Mouse (Mus musculus): ENCODE data around the gene BC025920.

BC025920 gene

GRCm38 (mm10) chr10:81574081-81575056 is 31.7 kb upstream of the BC025920 start, which contains the start of gene Tle2:
Gene Tle2 (plus strand): TSS chr10:81574561.
- DNase-seq (ENCODE audit: low spot score in 2 of 2) = no peak

- no peak for DNase-seq (ENCODE audit: low spot score in 2 of 2)
These were observed 30.9 kb upstream of the BC025920 start for GRCm38 (mm10) chr10:81575208-81575631.

- DNase-seq (ENCODE audit: low spot score in 2 of 2) = no peak
These were observed 30.4 kb upstream of the BC025920 start for GRCm38 (mm10) chr10:81575695-81576094.

DNA sequence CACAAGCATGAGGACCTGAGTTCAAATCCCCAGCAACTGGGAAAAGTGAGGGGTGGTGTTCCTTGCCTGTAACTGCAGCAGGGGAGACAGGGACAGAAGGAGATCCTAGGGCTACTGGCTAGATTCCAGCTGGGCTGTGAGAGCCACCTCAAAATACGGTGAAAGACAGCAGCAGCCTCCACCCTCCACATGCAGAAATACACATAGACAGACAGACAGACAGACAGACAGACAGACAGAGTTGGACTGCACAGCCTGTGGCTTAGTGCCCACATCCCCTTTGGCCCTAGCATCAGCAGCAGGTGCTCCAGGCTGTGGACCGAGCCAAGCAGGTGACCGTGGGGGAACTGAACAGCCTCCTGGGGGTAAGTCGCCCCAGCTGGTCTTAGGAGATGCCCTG is 26.1 kb upstream of the BC025920 start:
- no peak for DNase-seq (ENCODE audit: low spot score in 2 of 2)

GRCm38 (mm10) chr10:81580441-81581070 is 25.5 kb upstream of the BC025920 start:
- no peak for DNase-seq (ENCODE audit: low spot score in 2 of 2)

- no peak for DNase-seq (ENCODE audit: low spot score in 2 of 2)
These were observed 22.7 kb upstream of the BC025920 start for GRCm38 (mm10) chr10:81583347-81583746.

DNA sequence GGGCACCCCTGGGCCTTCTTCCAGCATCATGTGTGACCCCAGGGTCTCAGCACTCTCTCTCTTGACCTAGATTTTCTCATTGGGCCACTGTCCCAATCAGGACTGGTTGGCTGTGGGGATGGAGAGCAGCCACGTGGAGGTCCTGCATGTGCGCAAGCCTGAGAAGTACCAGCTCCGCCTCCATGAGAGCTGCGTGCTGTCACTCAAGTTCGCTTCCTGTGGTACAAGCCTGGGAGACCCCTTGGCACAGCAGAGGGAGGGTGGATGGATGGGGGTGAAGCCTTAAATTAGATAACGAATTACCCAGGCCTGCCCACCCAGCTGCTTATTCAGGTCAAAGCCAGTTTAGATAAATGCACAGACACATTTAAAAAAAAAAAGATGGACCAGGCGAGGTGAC is 17.3 kb upstream of the BC025920 start:
- no peak for DNase-seq (ENCODE audit: low spot score in 2 of 2)

DNA sequence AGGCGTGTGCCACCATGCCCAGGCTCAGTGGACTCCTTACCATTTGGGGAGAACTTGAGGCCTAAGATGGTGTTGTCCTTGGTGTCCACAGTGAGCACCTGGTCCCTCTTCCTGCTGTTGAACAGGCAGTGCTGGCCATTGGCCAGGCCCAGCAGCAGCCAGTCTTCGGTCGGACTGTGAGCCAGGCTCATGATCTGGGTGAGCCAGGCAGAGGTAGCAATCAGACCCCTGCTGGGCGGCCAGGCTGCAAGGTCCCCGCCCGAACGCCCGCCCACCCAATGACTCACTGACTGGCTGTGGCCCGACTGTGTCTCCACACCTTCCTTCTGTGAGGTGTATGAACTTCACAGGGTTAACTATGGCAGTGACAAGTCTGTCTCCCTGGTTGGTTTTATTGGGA is 14.2 kb upstream of the BC025920 start:
- no peak for DNase-seq (ENCODE audit: low spot score in 2 of 2)

GRCm38 (mm10) chr10:81592631-81593030 is 13.4 kb upstream of the BC025920 start:
- no peak for DNase-seq (ENCODE audit: low spot score in 2 of 2)

DNA sequence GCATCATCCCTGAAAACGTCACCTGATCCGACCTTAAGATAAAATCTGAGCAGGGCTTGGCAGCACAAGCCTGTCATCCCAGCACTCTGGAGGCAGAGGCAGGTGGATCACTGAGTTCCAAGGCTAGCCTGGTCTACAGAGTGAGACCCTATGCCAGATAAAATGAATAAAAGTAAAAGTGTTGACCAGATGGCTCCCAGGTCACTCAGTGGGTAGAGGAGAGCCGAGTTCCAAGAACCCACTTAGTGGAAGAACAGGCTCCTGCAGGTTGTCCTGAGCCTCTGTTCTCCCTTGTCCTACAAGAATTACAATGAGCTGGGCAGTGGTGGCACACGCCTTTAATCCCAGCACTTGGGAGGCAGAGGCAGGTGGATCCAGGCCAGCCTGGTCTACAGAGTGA is 12.8 kb upstream of the BC025920 start:
- no peak for DNase-seq (ENCODE audit: low spot score in 2 of 2)

GRCm38 (mm10) chr10:81593935-81594334 is 12.1 kb upstream of the BC025920 start:
- no peak for DNase-seq (ENCODE audit: low spot score in 2 of 2)

DNA sequence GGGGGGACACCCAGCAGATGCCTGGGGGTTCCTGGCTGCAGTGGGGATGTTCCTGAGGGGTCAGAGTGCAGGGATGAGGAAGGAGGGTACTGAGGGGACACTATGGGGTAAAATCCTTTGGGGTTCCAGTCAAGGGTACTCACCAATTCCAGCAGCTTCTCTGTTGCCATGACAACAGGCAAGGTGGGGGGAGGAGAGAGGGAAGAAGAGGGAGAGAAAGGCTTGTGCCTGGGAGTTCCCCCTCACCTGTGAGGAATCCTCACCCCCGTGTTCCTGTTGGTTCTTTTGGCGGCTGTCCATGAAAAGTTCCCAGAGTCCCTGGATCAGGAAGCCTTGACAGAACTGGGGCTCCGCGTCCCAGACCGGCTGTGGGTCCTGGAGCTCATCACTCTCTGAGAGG is 10.5 kb upstream of the BC025920 start:
- no peak for DNase-seq (ENCODE audit: low spot score in 2 of 2)

DNA sequence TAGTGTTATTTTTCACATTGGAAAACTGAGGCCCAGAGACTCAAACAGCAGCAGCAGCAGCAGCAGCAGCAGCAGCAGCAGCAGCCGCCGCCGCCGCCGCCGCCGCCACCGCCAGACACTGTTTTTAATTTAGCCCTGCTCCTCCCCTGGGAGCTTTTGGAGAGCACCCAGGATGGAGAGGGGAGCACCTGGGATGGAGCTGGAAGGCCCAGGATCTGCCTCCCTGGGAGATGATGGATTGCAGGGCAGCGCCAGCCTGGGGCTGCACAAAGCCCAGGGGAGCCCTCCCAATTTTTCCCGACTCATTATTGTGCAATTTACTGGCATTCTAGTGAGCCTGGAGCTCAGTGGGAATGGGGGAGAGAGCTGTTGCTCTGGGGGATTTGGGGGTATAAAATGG is 9.5 kb upstream of the BC025920 start:
- no peak for DNase-seq (ENCODE audit: low spot score in 2 of 2)

- peak in 1 of 2 experiments; percentile 58 for DNase-seq (ENCODE audit: low spot score in 2 of 2)
These were observed 8.7 kb upstream of the BC025920 start for GRCm38 (mm10) chr10:81597137-81597950.

- DNase-seq (ENCODE audit: low spot score in 2 of 2) = no peak
These were observed 7.7 kb upstream of the BC025920 start for GRCm38 (mm10) chr10:81598342-81598741.

- DNase-seq (ENCODE audit: low spot score in 2 of 2) = no peak
These were observed 7.2 kb upstream of the BC025920 start for GRCm38 (mm10) chr10:81598871-81599270.

- no peak for DNase-seq (ENCODE audit: low spot score in 2 of 2)
These were observed 6.4 kb upstream of the BC025920 start for GRCm38 (mm10) chr10:81599630-81600029.

- no peak for DNase-seq (ENCODE audit: low spot score in 2 of 2)
These were observed 6.0 kb upstream of the BC025920 start for GRCm38 (mm10) chr10:81600096-81600495.

GRCm38 (mm10) chr10:81600738-81601203 is 5.3 kb upstream of the BC025920 start, which contains the start of gene Tle6:
Gene Tle6 (minus strand): TSS chr10:81601073.
- peak; percentile 92 to 97 for DNase-seq (ENCODE audit: low spot score in 2 of 2)

DNA sequence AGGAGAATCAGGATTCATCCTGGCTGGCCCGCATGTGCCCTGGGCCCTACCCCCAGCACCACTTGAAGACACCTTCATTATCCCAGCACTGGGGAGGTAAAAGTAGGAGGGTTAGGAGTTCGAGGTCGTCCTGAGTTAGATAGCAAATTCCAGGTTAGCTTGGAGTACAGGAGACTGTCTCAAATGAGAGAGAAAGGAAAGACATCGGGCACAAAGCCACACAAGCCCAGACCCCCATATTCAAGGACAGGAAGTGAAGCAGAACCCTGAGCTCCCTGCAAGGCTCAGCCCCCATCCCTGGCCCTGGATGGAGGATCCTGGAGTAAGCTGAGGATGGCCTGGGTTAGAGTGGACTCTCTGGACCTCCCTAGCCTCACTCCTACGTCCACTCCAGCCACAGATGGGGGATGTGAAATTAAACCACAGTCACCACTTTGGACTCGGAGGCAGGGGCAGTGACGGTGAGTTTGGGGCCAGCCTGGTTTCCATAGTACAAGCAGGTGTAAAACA is 4.6 kb upstream of the BC025920 start:
- DNase-seq (ENCODE audit: low spot score in 2 of 2) = no peak

GRCm38 (mm10) chr10:81602741-81603151 is 3.3 kb upstream of the BC025920 start:
- no peak for DNase-seq (ENCODE audit: low spot score in 2 of 2)
